Mouse (Mus musculus): Measurements from ENCODE around the gene Gdpd3. TPM values are rescaled to one million over a fixed set of nuclear protein-coding genes. Genes with fewer than 3 reads are reported as not detected.

Gdpd3 gene
- polyA plus RNA-seq, 1 experiment from 2014 or later = 11.1 TPM

DNA sequence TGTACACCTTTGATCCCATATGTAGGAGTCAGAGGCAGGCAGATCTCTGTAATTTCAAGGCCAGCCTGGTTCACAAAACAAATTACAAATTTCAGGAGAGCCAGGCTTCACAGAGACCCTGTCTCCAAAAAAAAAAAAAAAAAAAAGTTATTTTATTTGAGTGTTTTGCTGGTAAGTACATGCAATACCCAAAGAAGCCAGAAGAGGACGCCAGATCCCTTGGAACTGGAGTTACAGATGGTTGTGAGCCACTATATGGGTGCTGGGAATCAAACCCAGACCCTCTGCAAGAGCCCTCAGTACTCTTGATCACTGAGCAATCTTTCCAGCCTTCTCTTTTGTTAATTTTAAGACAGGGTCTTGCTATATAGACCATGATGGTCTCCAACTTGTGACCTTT is 52.7 kb downstream of the Gdpd3 start:
- no peaks in the 10 kb centered on the region for H3K36me3 ChIP-seq (ENCODE audit: control insufficient read depth, insufficient read depth, low read length)
- no peak overlapping the region for H3K27ac ChIP-seq (ENCODE audit: low read length)
- no peak for ATAC-seq (ENCODE audit: insufficient read depth, low FRiP score)
- H3K9me3 ChIP-seq (replicated peaks; ENCODE audit: control insufficient read depth, low read length) = no peaks in the 10 kb centered on the region
- H3K27me3 ChIP-seq (ENCODE audit: control insufficient read depth, insufficient read depth, low read length) = peaks cover 10% of the 10 kb centered on the region
- H3K4me3 ChIP-seq (replicated peaks; ENCODE audit: low read length) = no peak overlapping the region
- 0 out of 2 replicates have a peak, but pooled peaks cover 3% of the 10 kb centered on the region for H3K4me1 ChIP-seq (ENCODE audit: control insufficient read depth, insufficient read depth, low read length)
- 21% methylated on average over 1 of the region's 1 CpGs for WGBS
- no peak overlapping the region for H3K9ac ChIP-seq (ENCODE audit: low read length)
- H3K4me2 ChIP-seq (ENCODE audit: low read depth, low read length) = no peak overlapping the region

DNA sequence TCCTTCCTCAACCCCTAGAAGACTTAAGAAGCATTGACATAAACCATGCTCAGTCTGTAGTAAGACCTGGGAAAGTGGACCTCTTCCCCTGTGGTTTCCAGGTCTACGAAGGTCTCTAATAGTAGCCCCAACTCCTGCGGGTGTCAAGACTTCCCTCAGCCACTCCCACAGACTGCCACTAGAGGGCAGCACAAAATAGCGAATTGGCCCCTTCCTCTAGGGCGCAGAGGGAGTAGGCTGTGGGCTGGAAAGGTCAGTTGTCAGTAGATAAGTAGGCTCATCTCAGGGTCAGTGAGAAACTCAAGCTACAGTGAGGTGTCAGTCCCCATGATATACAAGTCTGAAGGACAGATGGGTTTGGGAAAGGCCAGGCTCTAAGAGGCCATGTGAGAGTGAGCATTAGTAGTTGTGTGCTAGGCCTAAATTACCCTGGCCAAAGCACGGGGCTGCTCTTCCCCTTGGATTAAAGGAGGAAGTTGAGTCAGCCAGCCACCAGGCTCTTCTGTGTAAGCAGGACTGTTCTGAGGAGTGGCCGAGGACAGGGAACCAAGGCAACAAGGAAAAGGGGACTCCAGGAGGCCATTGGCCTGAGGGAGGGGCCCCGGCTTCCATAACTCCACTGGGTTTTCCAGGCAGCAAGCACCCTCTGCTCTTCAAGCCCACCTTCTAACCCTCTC is 55.8 kb downstream of the Gdpd3 start:
- no peaks in the 10 kb centered on the region for H3K36me3 ChIP-seq (ENCODE audit: control insufficient read depth, insufficient read depth, low read length)
- no peaks in the 10 kb centered on the region for H3K9me3 ChIP-seq (replicated peaks; ENCODE audit: control insufficient read depth, low read length)
- no peak overlapping the region for H3K27ac ChIP-seq (ENCODE audit: low read length)
- H3K4me2 ChIP-seq (ENCODE audit: low read depth, low read length) = no peak overlapping the region
- 0 out of 2 replicates have a peak, but pooled peaks cover 3% of the 10 kb centered on the region for H3K4me1 ChIP-seq (ENCODE audit: control insufficient read depth, insufficient read depth, low read length)
- ATAC-seq (ENCODE audit: insufficient read depth, low FRiP score) = peak; percentile 25; the same call in 1 of the 2 replicates
- WGBS = 19% methylated on average over 7 of the region's 7 CpGs
- peaks cover 22% of the 10 kb centered on the region for H3K27me3 ChIP-seq (ENCODE audit: control insufficient read depth, insufficient read depth, low read length)
- H3K9ac ChIP-seq (ENCODE audit: low read length) = no peak overlapping the region
- H3K4me3 ChIP-seq (replicated peaks; ENCODE audit: low read length) = no peak overlapping the region

DNA sequence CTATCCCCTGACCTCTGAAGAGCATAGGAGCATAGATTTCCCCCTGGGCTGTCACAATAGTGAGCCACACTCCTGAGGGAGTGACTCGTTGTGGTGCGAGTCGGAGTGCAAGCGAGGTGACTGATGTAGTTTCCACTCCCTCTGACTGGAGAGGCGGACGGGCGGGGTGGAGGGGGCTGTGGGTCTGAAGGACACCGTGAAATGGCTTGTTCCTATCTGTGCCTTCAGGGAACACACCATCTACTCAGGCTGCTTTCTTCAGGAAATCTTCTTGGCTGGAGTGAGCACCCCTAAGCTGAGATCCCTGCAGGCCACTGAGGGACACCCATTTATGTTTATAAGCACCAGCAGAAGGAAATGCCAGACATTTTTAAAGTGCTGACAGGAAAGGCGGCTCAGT is 56.6 kb downstream of the Gdpd3 start:
- 20% methylated on average over 9 of the region's 9 CpGs for WGBS
- Histone ChIP-seq H3K36me3 (ENCODE audit: control insufficient read depth, insufficient read depth, low read length) (no peaks in the 10 kb centered on the region), H3K27me3 (ENCODE audit: control insufficient read depth, insufficient read depth, low read length) (peaks cover 22% of the 10 kb centered on the region), H3K4me3 (replicated peaks; ENCODE audit: low read length) (peak overlapping the region; percentile 27; the same call in 1 of the 2 replicates), H3K4me2 (ENCODE audit: low read depth, low read length) (peak overlapping the region; percentile 54; the same call in 1 of the 2 replicates), H3K9me3 (replicated peaks; ENCODE audit: control insufficient read depth, low read length) (no peaks in the 10 kb centered on the region), H3K9ac (ENCODE audit: low read length) (no peak overlapping the region), H3K4me1 (ENCODE audit: control insufficient read depth, insufficient read depth, low read length) (0 out of 2 replicates have a peak, but pooled peaks cover 3% of the 10 kb centered on the region), H3K27ac (ENCODE audit: low read length) (no peak overlapping the region)
- ATAC-seq (ENCODE audit: insufficient read depth, low FRiP score) = no peak; the same call in 1 of the 2 replicates

- no peak overlapping the region for H3K27ac ChIP-seq (ENCODE audit: low read length)
- under 1% methylated on average over 18 of the region's 19 CpGs for WGBS
- 0 out of 2 replicates have a peak, but pooled peaks cover 3% of the 10 kb centered on the region for H3K4me1 ChIP-seq (ENCODE audit: control insufficient read depth, insufficient read depth, low read length)
- peak overlapping the region; percentile 49; the same call in 1 of the 2 replicates for H3K9ac ChIP-seq (ENCODE audit: low read length)
- peak overlapping the region; percentile 54 for H3K4me2 ChIP-seq (ENCODE audit: low read depth, low read length)
- H3K9me3 ChIP-seq (replicated peaks; ENCODE audit: control insufficient read depth, low read length) = no peaks in the 10 kb centered on the region
- H3K36me3 ChIP-seq (ENCODE audit: control insufficient read depth, insufficient read depth, low read length) = no peaks in the 10 kb centered on the region
- H3K4me3 ChIP-seq (replicated peaks; ENCODE audit: low read length) = peak overlapping the region; percentile 27
- H3K27me3 ChIP-seq (ENCODE audit: control insufficient read depth, insufficient read depth, low read length) = peaks cover 22% of the 10 kb centered on the region
- ATAC-seq (ENCODE audit: insufficient read depth, low FRiP score) = no peak
Observed at GRCm38 (mm10) chr7:126823202-126823711, 57.1 kb downstream of the Gdpd3 start.

DNA sequence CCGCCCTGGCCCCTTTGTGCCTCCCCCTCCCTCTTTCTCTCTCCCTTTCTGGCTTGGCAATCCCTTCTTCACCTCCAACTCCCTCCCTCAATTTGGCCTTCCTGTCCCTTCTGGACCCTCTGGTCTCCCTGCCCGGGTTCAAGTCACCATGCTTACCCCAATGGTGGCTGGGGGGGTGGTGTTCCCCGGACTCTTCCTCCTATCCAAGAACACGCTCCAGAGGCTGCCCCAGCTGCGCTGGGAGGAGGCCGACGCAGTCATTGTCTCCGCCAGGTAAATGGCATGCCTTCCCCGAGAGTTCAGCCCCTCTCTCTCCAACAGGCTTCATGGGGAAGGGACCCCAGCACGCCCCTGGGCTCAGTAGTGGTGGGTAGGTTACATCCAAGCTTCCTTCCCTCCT is 57.8 kb downstream of the Gdpd3 start:
- no peak overlapping the region for H3K27ac ChIP-seq (ENCODE audit: low read length)
- H3K4me1 ChIP-seq (ENCODE audit: control insufficient read depth, insufficient read depth, low read length) = 0 out of 2 replicates have a peak, but pooled peaks cover 3% of the 10 kb centered on the region
- no peak overlapping the region for H3K9ac ChIP-seq (ENCODE audit: low read length)
- no peaks in the 10 kb centered on the region for H3K36me3 ChIP-seq (ENCODE audit: control insufficient read depth, insufficient read depth, low read length)
- H3K27me3 ChIP-seq (ENCODE audit: control insufficient read depth, insufficient read depth, low read length) = peaks cover 22% of the 10 kb centered on the region
- ATAC-seq (ENCODE audit: insufficient read depth, low FRiP score) = no peak; the same call in 1 of the 2 replicates
- H3K4me2 ChIP-seq (ENCODE audit: low read depth, low read length) = no peak overlapping the region
- 14% methylated on average over 10 of the region's 10 CpGs for WGBS
- no peak overlapping the region for H3K4me3 ChIP-seq (replicated peaks; ENCODE audit: low read length)
- H3K9me3 ChIP-seq (replicated peaks; ENCODE audit: control insufficient read depth, low read length) = no peaks in the 10 kb centered on the region

Other genes with a start within 250 kb of the Gdpd3 start
- gene Eif3c, start 199.9 kb upstream of the Gdpd3 start, polyA plus RNA-seq (2015; fragmentation: Nextera tagmentation; extraction: Ambion mirVana) = 165 and 176 TPM in 2 replicates
- 1.4 and 2.2 TPM in 2 replicates for gene Apobr, start 181.4 kb upstream of the Gdpd3 start, polyA plus RNA-seq (2015; fragmentation: Nextera tagmentation; extraction: Ambion mirVana)
- gene Cln3, start 180.5 kb upstream of the Gdpd3 start, polyA plus RNA-seq (2015; fragmentation: Nextera tagmentation; extraction: Ambion mirVana) = 30.4 and 33.3 TPM in 2 replicates
- not detected in 2 replicates for gene Il27, start 171.4 kb upstream of the Gdpd3 start, polyA plus RNA-seq (2015; fragmentation: Nextera tagmentation; extraction: Ambion mirVana)
- 133 and 141 TPM in 2 replicates for gene Nupr1, start 135.5 kb upstream of the Gdpd3 start, polyA plus RNA-seq (2015; fragmentation: Nextera tagmentation; extraction: Ambion mirVana)
- 40.4 and 47.6 TPM in 2 replicates for gene Sgf29, start 117.0 kb upstream of the Gdpd3 start, polyA plus RNA-seq (2015; fragmentation: Nextera tagmentation; extraction: Ambion mirVana)
- gene Sult1a1, start 89.9 kb upstream of the Gdpd3 start, polyA plus RNA-seq (2015; fragmentation: Nextera tagmentation; extraction: Ambion mirVana) = 11.9 and 13.0 TPM in 2 replicates
- gene Bola2, start 70.9 kb upstream of the Gdpd3 start, polyA plus RNA-seq (2015; fragmentation: Nextera tagmentation; extraction: Ambion mirVana) = 93.0 and 107 TPM in 2 replicates
- gene Slx1b, start 70.5 kb upstream of the Gdpd3 start, polyA plus RNA-seq (2015; fragmentation: Nextera tagmentation; extraction: Ambion mirVana) = 9.0 and 9.5 TPM in 2 replicates
- 45.8 and 55.5 TPM in 2 replicates for gene Coro1a, start 58.5 kb upstream of the Gdpd3 start, polyA plus RNA-seq (2015; fragmentation: Nextera tagmentation; extraction: Ambion mirVana)
- gene Mapk3, start 6.7 kb upstream of the Gdpd3 start, polyA plus RNA-seq (2015; fragmentation: Nextera tagmentation; extraction: Ambion mirVana) = 94.8 and 109 TPM in 2 replicates
- 60.6 and 65.9 TPM in 2 replicates for gene Ypel3, start 10.6 kb downstream of the Gdpd3 start, polyA plus RNA-seq (2015; fragmentation: Nextera tagmentation; extraction: Ambion mirVana)
- gene Tbx6, start 15.1 kb downstream of the Gdpd3 start, polyA plus RNA-seq (2015; fragmentation: Nextera tagmentation; extraction: Ambion mirVana) = 0.27 and 0.47 TPM in 2 replicates
- gene Ppp4c, start 26.2 kb downstream of the Gdpd3 start, polyA plus RNA-seq (2015; fragmentation: Nextera tagmentation; extraction: Ambion mirVana) = 180 and 192 TPM in 2 replicates
- gene Fam57b, start 31.3 kb downstream of the Gdpd3 start, polyA plus RNA-seq (2015; fragmentation: Nextera tagmentation; extraction: Ambion mirVana) = 1.1 and 1.3 TPM in 2 replicates
- gene 4930451I11Rik, start 65.3 kb downstream of the Gdpd3 start, polyA plus RNA-seq (2015; fragmentation: Nextera tagmentation; extraction: Ambion mirVana) = not detected in 2 replicates
- gene Doc2a, start 81.1 kb downstream of the Gdpd3 start, polyA plus RNA-seq (2015; fragmentation: Nextera tagmentation; extraction: Ambion mirVana) = 0.89 TPM in 1 of 2 replicates, not detected in the other
- 22.9 and 24.4 TPM in 2 replicates for gene Hirip3, start 95.6 kb downstream of the Gdpd3 start, polyA plus RNA-seq (2015; fragmentation: Nextera tagmentation; extraction: Ambion mirVana)
- gene Ino80e, start 96.0 kb downstream of the Gdpd3 start, polyA plus RNA-seq (2015; fragmentation: Nextera tagmentation; extraction: Ambion mirVana) = 62.2 and 64.8 TPM in 2 replicates
- 40.1 and 43.3 TPM in 2 replicates for gene Taok2, start 118.4 kb downstream of the Gdpd3 start, polyA plus RNA-seq (2015; fragmentation: Nextera tagmentation; extraction: Ambion mirVana)
- 30.2 and 34.1 TPM in 2 replicates for gene Tmem219, start 156.6 kb downstream of the Gdpd3 start, polyA plus RNA-seq (2015; fragmentation: Nextera tagmentation; extraction: Ambion mirVana)
- 11.3 and 12.8 TPM in 2 replicates for gene Kctd13, start 162.5 kb downstream of the Gdpd3 start, polyA plus RNA-seq (2015; fragmentation: Nextera tagmentation; extraction: Ambion mirVana)
- 0.18 and 0.45 TPM in 2 replicates for gene Asphd1, start 183.2 kb downstream of the Gdpd3 start, polyA plus RNA-seq (2015; fragmentation: Nextera tagmentation; extraction: Ambion mirVana)
- gene Sez6l2, start 184.2 kb downstream of the Gdpd3 start, polyA plus RNA-seq (2015; fragmentation: Nextera tagmentation; extraction: Ambion mirVana) = 1.3 and 1.9 TPM in 2 replicates
- 110 and 125 TPM in 2 replicates for gene Cdipt, start 209.6 kb downstream of the Gdpd3 start, polyA plus RNA-seq (2015; fragmentation: Nextera tagmentation; extraction: Ambion mirVana)
- 1.5 and 2.1 TPM in 2 replicates for gene Cdiptos, start 209.8 kb downstream of the Gdpd3 start, polyA plus RNA-seq (2015; fragmentation: Nextera tagmentation; extraction: Ambion mirVana)
- 28.0 and 28.3 TPM in 2 replicates for gene Mvp, start 248.3 kb downstream of the Gdpd3 start, polyA plus RNA-seq (2015; fragmentation: Nextera tagmentation; extraction: Ambion mirVana)